Mouse (Mus musculus) liver, postnatal 0 days (tissue): ENCODE results near the gene Fignl2.
A peak's percentile ranks its signal among the peaks of the same experiment; 100 is the strongest.

Experiments
- CTCF ChIP-seq: sonication (generic); IDR thresholded peaks from 2 replicates; pipeline ENCODE4 v1.5.1; 2016; ENCODE audit warnings: antibody characterized with exemption, low read depth
- EP300 ChIP-seq: IDR thresholded peaks from 2 replicates; pipeline ENCODE4 v1.6.1; 2016; ENCODE audit warnings: antibody characterized with exemption, low read depth, mild to moderate bottlenecking

- TF ChIP-seq CTCF (peak; percentile 61), EP300 (no peak)
These were observed 377 bp upstream of the Fignl2 start for GRCm38 (mm10) chr15:101078731-101079156.
